Mouse (Mus musculus) small intestine, adult 2 months (tissue): ENCODE data around the gene Mip. TPM values are rescaled to one million over a fixed set of nuclear protein-coding genes. Genes with fewer than 3 reads are reported as not detected.

Source experiments
- H3K27ac ChIP-seq: fragments of 200-500 bp; 2 replicates; pipeline ENCODE4 v1.5.1; 2012; ENCODE audit warnings: low read depth, low read length, control low read depth, inconsistent platforms; ENCODE audit not compliant: insufficient read depth
- H3K27me3 ChIP-seq: fragments of 200-500 bp; 2 replicates; pipeline ENCODE4 v1.6.1; 2012; ENCODE audit warnings: mild to moderate bottlenecking, moderate library complexity, low read length, inconsistent platforms; ENCODE audit not compliant: control insufficient read depth, insufficient read depth
- H3K36me3 ChIP-seq: fragments of 200-500 bp; 2 replicates; pipeline ENCODE4 v1.6.1; 2012; ENCODE audit warnings: mild to moderate bottlenecking, low read length, control low read depth, inconsistent platforms; ENCODE audit not compliant: control insufficient read depth, insufficient read depth
- H3K4me1 ChIP-seq: fragments of 200-500 bp; 2 replicates; pipeline ENCODE4 v1.6.1; 2012; ENCODE audit warnings: low read length, inconsistent platforms, mixed read lengths; ENCODE audit not compliant: control insufficient read depth, insufficient read depth, insufficient read length
- H3K4me3 ChIP-seq: fragments of 200-500 bp; 2 replicates; pipeline ENCODE4 v1.5.1; 2012; ENCODE audit warnings: low read depth, mild to moderate bottlenecking, control low read depth, inconsistent platforms, low read length, moderate library complexity
- CTCF ChIP-seq: fragments of 200-500 bp; IDR thresholded peaks from 2 replicates; pipeline ENCODE4 v1.5.1; 2012; ENCODE audit warnings: low read depth, mild to moderate bottlenecking, control low read depth, inconsistent platforms, low read length, moderate library complexity, mixed read lengths; ENCODE audit not compliant: insufficient replicate concordance, insufficient read length; ENCODE audit errors: extremely low read depth
- POLR2A ChIP-seq: fragments of 200-500 bp; IDR thresholded peaks from 2 replicates; pipeline ENCODE4 v1.6.1; 2012; ENCODE audit warnings: low read depth, mild to moderate bottlenecking, control low read depth, inconsistent platforms, low read length, moderate library complexity
- WGBS: fragments of 180-500 bp; shearing (Covaris S2); methylation state at CpG from one replicate; pipeline ENCODE4 v1.1.7; 2018; 5-methylcytosine and 5-hydroxymethylcytosine counted together
- polyA plus RNA-seq: library from polyadenylated mRNA; depleted of rRNA; stranded (reverse); fragments of >200 nt; gene quantifications from 2 replicates; pipeline ENCODE4 v1.2.3, GENCODE M21; 2012; rRNA removed

The Mip gene
- not detected in 2 replicates for polyA plus RNA-seq

- TF ChIP-seq CTCF (no peak), POLR2A (no peak)
- no peaks in the 10 kb centered on the region for H3K36me3 ChIP-seq
- no peak within 1 kb of the TSS for H3K27ac ChIP-seq
- WGBS: 58% methylated on average over 4 of the region's 4 CpGs
- no peak within 1 kb of the TSS for H3K4me3 ChIP-seq
- no peaks in the 10 kb centered on the region for H3K4me1 ChIP-seq
- H3K27me3 ChIP-seq: no peaks in the 10 kb centered on the region
These were observed at the start of gene Mip for GRCm38 (mm10) chr10:128225538-128225937. TSS of gene Mip (plus strand) at chr10:128225838.

GRCm38 (mm10) chr10:128175996-128176755, 49.5 kb upstream of the Mip start:
- no peaks in the 10 kb centered on the region for H3K27me3 ChIP-seq
- H3K4me1 ChIP-seq: peaks cover 3% of the 10 kb centered on the region; the same call in 1 of the 2 replicates
- H3K36me3 ChIP-seq: no peaks in the 10 kb centered on the region
- WGBS: under 1% methylated on average over 17 of the region's 17 CpGs
- H3K27ac ChIP-seq: peak overlapping the region; percentile 57
- peak overlapping the region; percentile 84 for H3K4me3 ChIP-seq
- TF ChIP-seq CTCF (no peak), POLR2A (no peak)

- H3K36me3 ChIP-seq: no peaks in the 10 kb centered on the region
- no peak overlapping the region for H3K4me3 ChIP-seq
- WGBS: 80% methylated on average over 4 of the region's 4 CpGs
- peaks cover 3% of the 10 kb centered on the region; the same call in 1 of the 2 replicates for H3K4me1 ChIP-seq
- H3K27me3 ChIP-seq: no peaks in the 10 kb centered on the region
- TF ChIP-seq CTCF: no peak
- TF ChIP-seq POLR2A: no peak
- no peak overlapping the region for H3K27ac ChIP-seq
These were observed 48.3 kb upstream of the Mip start for GRCm38 (mm10) chr10:128177316-128177715.

GRCm38 (mm10) chr10:128179989-128180388, 45.6 kb upstream of the Mip start, which contains the start of gene Rbms2:
TSS of gene Rbms2 (minus strand) at chr10:128180297.
- peak within 1 kb of the TSS; percentile 42 for H3K4me3 ChIP-seq
- H3K27me3 ChIP-seq: no peaks in the 10 kb centered on the region
- H3K4me1 ChIP-seq: peaks cover 3% of the 10 kb centered on the region; the same call in 1 of the 2 replicates
- peak within 1 kb of the TSS; percentile 56 for H3K27ac ChIP-seq
- no peak for TF ChIP-seq CTCF
- no peaks in the 10 kb centered on the region for H3K36me3 ChIP-seq
- WGBS: 6% methylated on average over 6 of the region's 6 CpGs

GRCm38 (mm10) chr10:128184296-128184695, 41.3 kb upstream of the Mip start:
- WGBS: 87% methylated on average over 2 of the region's 2 CpGs
- TF ChIP-seq POLR2A (no peak), CTCF (no peak)

GRCm38 (mm10) chr10:128185277-128185940, 40.2 kb upstream of the Mip start:
- H3K4me1 ChIP-seq: no peaks in the 10 kb centered on the region
- H3K27me3 ChIP-seq: no peaks in the 10 kb centered on the region
- WGBS: 71% methylated on average over 6 of the region's 6 CpGs
- no peak overlapping the region for H3K4me3 ChIP-seq
- no peak for TF ChIP-seq POLR2A
- TF ChIP-seq CTCF: no peak
- H3K36me3 ChIP-seq: no peaks in the 10 kb centered on the region
- no peak overlapping the region for H3K27ac ChIP-seq

More at GRCm38 (mm10) chr10:128184296-128184695, 41.3 kb upstream of the Mip start:
- no peak overlapping the region for H3K4me3 ChIP-seq
- H3K36me3 ChIP-seq: no peaks in the 10 kb centered on the region
- H3K27ac ChIP-seq: no peak overlapping the region
- no peaks in the 10 kb centered on the region for H3K27me3 ChIP-seq
- no peaks in the 10 kb centered on the region for H3K4me1 ChIP-seq

GRCm38 (mm10) chr10:128185959-128186358, 39.7 kb upstream of the Mip start:
- TF ChIP-seq CTCF (peak; percentile 81; the same call in 1 of the 2 replicates), POLR2A (no peak)
- no peak overlapping the region for H3K4me3 ChIP-seq
- no peaks in the 10 kb centered on the region for H3K27me3 ChIP-seq
- no peaks in the 10 kb centered on the region for H3K36me3 ChIP-seq
- no peak overlapping the region for H3K27ac ChIP-seq
- H3K4me1 ChIP-seq: no peaks in the 10 kb centered on the region
- WGBS: 35% methylated on average over 2 of the region's 2 CpGs
